Mouse (Mus musculus) liver, embryonic 12.5 days (tissue): ENCODE data around the gene Hhat. TPM values are rescaled to one million over a fixed set of nuclear protein-coding genes. Genes with fewer than 3 reads are reported as not detected.

Experiments used
- ATAC-seq: fragments of 200-750 bp; cut with Nextera tagmentation; 2 replicates; pipeline ENCODE4 v1.8.0; 2017; ENCODE audit warnings: moderate number of reproducible peaks, mild to moderate bottlenecking, moderate library complexity
- H3K27ac ChIP-seq: fragments of 300-500 bp; sonication (generic); 2 replicates; pipeline ENCODE4 v1.5.1; 2016; ENCODE audit warnings: mild to moderate bottlenecking
- H3K27me3 ChIP-seq: fragments of 300-500 bp; sonication (generic); replicated peaks from 2 replicates; pipeline ENCODE4 v1.6.1; 2016; ENCODE audit warnings: mild to moderate bottlenecking, moderate library complexity
- H3K36me3 ChIP-seq: fragments of 300-500 bp; sonication (generic); 2 replicates; pipeline ENCODE4 v1.6.1; 2016; ENCODE audit warnings: mild to moderate bottlenecking, moderate library complexity
- H3K4me1 ChIP-seq: fragments of 300-500 bp; sonication (generic); 2 replicates; pipeline ENCODE4 v1.6.1; 2016
- H3K4me2 ChIP-seq: fragments of 300-500 bp; sonication (generic); 2 replicates; pipeline ENCODE4 v1.6.1; 2016; ENCODE audit warnings: mild to moderate bottlenecking, moderate library complexity
- H3K4me3 ChIP-seq: fragments of 300-500 bp; sonication (generic); 2 replicates; pipeline ENCODE4 v1.5.1; 2016; ENCODE audit warnings: mild to moderate bottlenecking, moderate library complexity
- H3K9ac ChIP-seq: fragments of 300-500 bp; sonication (generic); 2 replicates; pipeline ENCODE4 v1.6.1; 2016; ENCODE audit warnings: mild to moderate bottlenecking, moderate library complexity
- H3K9me3 ChIP-seq: fragments of 300-500 bp; sonication (generic); replicated peaks from 2 replicates; pipeline ENCODE4 v1.6.1; 2016; ENCODE audit warnings: mild to moderate bottlenecking, moderate library complexity
- WGBS: fragments of 180-500 bp; shearing (Covaris S2); methylation state at CpG from one replicate; pipeline ENCODE4 v1.1.7; 2016; ENCODE audit not compliant: insufficient replicate concordance; 5-methylcytosine and 5-hydroxymethylcytosine counted together
- polyA plus RNA-seq: library from polyadenylated mRNA; unstranded; fragments of >200 nt; fragmentation: Nextera tagmentation; extraction: Ambion mirVana; gene quantifications from 2 replicates; pipeline ENCODE4 v1.2.1, GENCODE M21; 2016

The Hhat gene
- polyA plus RNA-seq, 1 experiment from 2014 or later = 2.1 TPM

DNA sequence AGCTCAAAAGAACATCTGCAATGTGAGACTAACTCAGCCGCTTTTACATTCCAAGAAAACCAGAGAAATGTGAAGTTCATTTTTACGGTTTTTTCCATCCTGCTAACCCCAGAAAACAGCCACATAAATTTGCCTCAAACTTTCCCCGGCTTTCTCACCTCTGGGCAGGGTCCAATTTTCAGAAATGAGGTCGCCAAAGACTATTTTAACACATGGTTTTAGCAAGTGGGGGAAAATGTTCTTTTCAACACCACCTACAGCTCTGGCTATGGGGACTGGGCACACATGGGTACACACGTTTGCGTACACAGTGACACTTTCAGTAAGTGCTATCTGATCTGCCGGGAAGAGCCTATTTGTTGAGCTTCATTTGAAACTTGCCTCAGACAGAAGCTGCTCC lies 40.5 kb downstream of the Hhat start:
- Histone ChIP-seq H3K36me3 (no peaks in the 10 kb centered on the region), H3K4me2 (no peak overlapping the region), H3K4me3 (no peak overlapping the region), H3K27ac (no peak overlapping the region), H3K4me1 (no peaks in the 10 kb centered on the region), H3K9ac (no peak overlapping the region), H3K9me3 (no peaks in the 10 kb centered on the region), H3K27me3 (no peaks in the 10 kb centered on the region)
- 61% methylated on average over 7 of the region's 7 CpGs for WGBS
- no peak for ATAC-seq

GRCm38 (mm10) chr1:192726996-192727624 lies 43.9 kb downstream of the Hhat start:
- Histone ChIP-seq H3K27ac (no peak overlapping the region), H3K4me1 (no peaks in the 10 kb centered on the region), H3K9ac (no peak overlapping the region), H3K4me3 (no peak overlapping the region), H3K9me3 (no peaks in the 10 kb centered on the region), H3K4me2 (no peak overlapping the region), H3K27me3 (no peaks in the 10 kb centered on the region), H3K36me3 (no peaks in the 10 kb centered on the region)
- ATAC-seq = peak; percentile 42; the same call in 1 of the 2 replicates
- 51% methylated on average over 11 of the region's 11 CpGs for WGBS

DNA sequence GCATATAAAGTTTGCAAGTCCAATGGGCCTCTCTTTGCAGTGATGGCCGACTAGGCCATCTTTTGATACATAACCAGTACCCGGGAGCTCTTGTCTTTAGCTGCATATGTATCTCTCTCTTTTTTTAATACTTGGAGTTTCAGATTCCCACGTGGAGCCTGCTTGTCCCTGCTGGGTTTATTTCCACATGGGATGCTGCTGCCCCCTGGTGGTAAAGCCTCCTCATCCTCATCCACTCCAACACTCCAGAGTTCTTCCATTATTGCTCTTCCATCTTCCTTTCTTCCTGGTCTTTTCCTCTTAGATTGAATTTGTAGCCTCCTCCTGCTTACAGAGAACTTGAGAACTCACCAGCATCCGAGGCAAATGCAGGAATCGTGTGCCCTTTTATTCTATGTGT lies 48.9 kb downstream of the Hhat start:
- Histone ChIP-seq H3K9ac (no peak overlapping the region), H3K36me3 (no peaks in the 10 kb centered on the region), H3K4me2 (no peak overlapping the region), H3K9me3 (no peaks in the 10 kb centered on the region), H3K27me3 (no peaks in the 10 kb centered on the region), H3K4me3 (no peak overlapping the region), H3K4me1 (no peaks in the 10 kb centered on the region), H3K27ac (no peak overlapping the region)
- WGBS = 23% methylated on average over 5 of the region's 5 CpGs
- no peak for ATAC-seq

GRCm38 (mm10) chr1:192720156-192720555 lies 50.9 kb downstream of the Hhat start:
- no peak overlapping the region for H3K9ac ChIP-seq
- H3K4me3 ChIP-seq = no peak overlapping the region
- no peaks in the 10 kb centered on the region for H3K27me3 ChIP-seq
- ATAC-seq = no peak
- 65% methylated on average over 10 of the region's 10 CpGs for WGBS
- no peaks in the 10 kb centered on the region for H3K36me3 ChIP-seq
- no peaks in the 10 kb centered on the region for H3K4me1 ChIP-seq
- H3K27ac ChIP-seq = no peak overlapping the region
- no peak overlapping the region for H3K4me2 ChIP-seq
- no peaks in the 10 kb centered on the region for H3K9me3 ChIP-seq

DNA sequence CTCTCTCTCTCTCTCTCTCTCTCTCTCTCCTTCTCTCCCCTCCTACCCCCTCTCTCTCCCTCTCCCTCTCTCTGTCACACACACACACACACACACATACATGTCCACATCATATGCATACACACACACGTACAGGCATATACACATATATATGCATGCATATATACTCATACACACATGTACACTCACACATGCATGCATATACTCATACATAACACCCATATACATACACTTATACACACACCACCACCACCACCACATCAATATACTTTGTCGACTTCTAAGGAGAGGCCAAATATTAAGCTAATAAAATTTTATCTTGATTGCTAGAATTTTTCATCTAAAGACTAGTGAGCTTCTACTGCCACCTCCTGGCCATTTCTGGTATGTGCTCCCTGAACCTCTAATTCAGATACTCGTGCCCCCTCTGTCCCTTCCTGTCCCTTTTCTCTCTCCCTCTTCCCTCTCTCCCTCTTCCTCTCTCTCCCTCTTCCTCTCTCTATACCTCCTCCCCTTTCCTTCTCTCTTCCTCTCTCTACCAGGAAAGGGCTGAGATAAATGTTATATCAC lies 59.2 kb downstream of the Hhat start:
- H3K4me3 ChIP-seq = no peak overlapping the region
- no peak overlapping the region for H3K4me2 ChIP-seq
- 30% methylated on average over 3 of the region's 3 CpGs for WGBS
- no peaks in the 10 kb centered on the region for H3K4me1 ChIP-seq
- ATAC-seq = no peak
- no peaks in the 10 kb centered on the region for H3K27me3 ChIP-seq
- no peak overlapping the region for H3K9ac ChIP-seq
- H3K27ac ChIP-seq = no peak overlapping the region
- H3K9me3 ChIP-seq = no peaks in the 10 kb centered on the region
- no peaks in the 10 kb centered on the region for H3K36me3 ChIP-seq

DNA sequence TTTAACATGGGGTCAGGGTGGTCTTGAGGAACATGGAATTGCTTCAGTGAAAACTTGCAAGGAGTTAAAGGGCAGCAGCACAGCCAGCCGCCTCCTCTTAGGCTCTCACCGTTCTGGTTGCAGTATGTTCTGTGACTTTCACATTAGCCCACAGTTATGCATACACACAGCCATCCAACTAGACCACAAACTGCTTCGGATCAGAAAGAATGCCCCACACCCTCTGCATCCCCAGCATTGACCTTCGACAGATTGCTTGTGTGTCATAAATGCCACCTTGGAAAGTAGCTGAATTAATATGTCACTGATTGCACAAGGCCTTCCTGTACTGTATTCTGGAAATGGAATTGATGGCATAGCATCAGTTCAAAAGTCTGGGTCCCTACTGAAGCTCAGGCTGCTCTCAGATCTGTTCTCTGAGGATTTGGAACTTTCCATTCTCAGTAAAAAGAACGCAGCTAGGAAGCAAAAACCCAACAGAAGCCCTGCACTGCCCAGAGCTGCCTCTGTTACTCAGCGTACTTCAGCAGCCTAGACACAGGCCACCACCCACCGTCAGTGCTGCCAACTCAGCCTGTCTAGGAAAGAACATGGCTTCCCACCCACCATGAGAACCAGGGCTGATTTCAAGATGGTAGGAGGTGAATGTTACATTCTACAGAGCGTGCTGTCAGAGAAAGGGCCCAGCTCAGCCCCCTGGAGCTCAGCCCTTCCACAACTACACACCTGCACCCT lies 70.5 kb downstream of the Hhat start:
- no peak overlapping the region for H3K4me3 ChIP-seq
- no peak overlapping the region for H3K27ac ChIP-seq
- no peaks in the 10 kb centered on the region for H3K9me3 ChIP-seq
- H3K4me2 ChIP-seq = no peak overlapping the region
- ATAC-seq = no peak
- no peaks in the 10 kb centered on the region for H3K27me3 ChIP-seq
- H3K9ac ChIP-seq = no peak overlapping the region
- no peaks in the 10 kb centered on the region for H3K36me3 ChIP-seq
- H3K4me1 ChIP-seq = no peaks in the 10 kb centered on the region
- 67% methylated on average over 8 of the region's 8 CpGs for WGBS

DNA sequence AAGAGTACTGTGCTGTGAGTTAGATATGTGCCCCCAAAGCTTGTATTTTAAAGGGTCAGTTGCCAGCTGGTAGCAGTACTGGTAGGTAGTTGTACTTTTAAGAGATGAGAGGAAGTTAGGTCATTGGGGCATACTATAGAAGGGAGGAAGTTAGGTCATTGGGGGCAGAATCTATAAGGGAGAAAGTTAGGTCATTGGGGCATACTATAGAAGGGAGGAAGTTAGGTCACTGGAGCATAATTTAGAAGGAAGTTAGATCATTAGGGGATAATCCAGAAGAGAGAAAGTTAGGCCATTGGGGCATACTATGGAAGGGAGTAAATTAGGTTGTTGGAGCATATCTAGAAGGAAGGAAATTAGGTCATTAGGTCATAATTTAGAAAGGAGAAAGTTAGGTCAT lies 71.9 kb downstream of the Hhat start:
- Histone ChIP-seq H3K4me2 (no peak overlapping the region), H3K9me3 (no peaks in the 10 kb centered on the region), H3K27me3 (no peaks in the 10 kb centered on the region), H3K4me1 (no peaks in the 10 kb centered on the region), H3K27ac (no peak overlapping the region), H3K4me3 (no peak overlapping the region), H3K9ac (no peak overlapping the region), H3K36me3 (no peaks in the 10 kb centered on the region)
- no peak for ATAC-seq

GRCm38 (mm10) chr1:192696371-192696863 lies 74.6 kb downstream of the Hhat start:
- H3K36me3 ChIP-seq = no peaks in the 10 kb centered on the region
- H3K4me2 ChIP-seq = no peak overlapping the region
- ATAC-seq = peak; percentile 21; the same call in 1 of the 2 replicates
- no peaks in the 10 kb centered on the region for H3K27me3 ChIP-seq
- no peak overlapping the region for H3K9ac ChIP-seq
- WGBS = 77% methylated on average over 1 of the region's 1 CpGs
- no peaks in the 10 kb centered on the region for H3K4me1 ChIP-seq
- H3K9me3 ChIP-seq = no peaks in the 10 kb centered on the region
- H3K27ac ChIP-seq = no peak overlapping the region
- H3K4me3 ChIP-seq = no peak overlapping the region

GRCm38 (mm10) chr1:192693644-192694043 lies 77.4 kb downstream of the Hhat start:
- H3K4me3 ChIP-seq = no peak overlapping the region
- no peak overlapping the region for H3K27ac ChIP-seq
- H3K4me1 ChIP-seq = no peaks in the 10 kb centered on the region
- H3K36me3 ChIP-seq = no peaks in the 10 kb centered on the region
- no peak for ATAC-seq
- WGBS = 82% methylated on average over 10 of the region's 10 CpGs
- H3K4me2 ChIP-seq = no peak overlapping the region
- no peaks in the 10 kb centered on the region for H3K27me3 ChIP-seq
- H3K9me3 ChIP-seq = no peaks in the 10 kb centered on the region
- no peak overlapping the region for H3K9ac ChIP-seq

DNA sequence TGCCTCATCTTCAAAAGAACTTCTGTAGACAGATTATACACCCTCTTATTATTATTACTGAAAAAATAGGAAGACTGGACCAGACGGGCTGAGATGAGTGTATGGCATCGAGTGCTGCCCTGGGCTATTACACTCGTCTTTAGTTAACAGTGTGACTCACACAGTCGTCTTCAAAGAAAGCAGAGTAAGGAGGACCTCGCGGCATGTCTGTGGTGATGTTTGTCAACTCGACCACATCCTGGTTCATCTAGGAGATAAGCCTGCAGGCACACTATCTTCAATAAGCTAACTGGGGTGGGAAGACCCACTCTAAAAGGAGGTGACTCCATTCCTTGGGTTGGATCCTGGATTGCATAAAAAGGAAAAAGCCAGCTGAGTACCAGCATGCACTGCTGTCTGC lies 78.0 kb downstream of the Hhat start:
- Histone ChIP-seq H3K4me1 (no peaks in the 10 kb centered on the region), H3K27me3 (no peaks in the 10 kb centered on the region), H3K9me3 (no peaks in the 10 kb centered on the region), H3K4me2 (no peak overlapping the region), H3K36me3 (no peaks in the 10 kb centered on the region), H3K9ac (no peak overlapping the region), H3K27ac (no peak overlapping the region), H3K4me3 (no peak overlapping the region)
- ATAC-seq = no peak
- WGBS = 19% methylated on average over 7 of the region's 7 CpGs

- Histone ChIP-seq H3K36me3 (no peaks in the 10 kb centered on the region), H3K4me2 (no peak overlapping the region), H3K9ac (no peak overlapping the region), H3K27me3 (no peaks in the 10 kb centered on the region), H3K4me3 (no peak overlapping the region), H3K4me1 (no peaks in the 10 kb centered on the region), H3K9me3 (no peaks in the 10 kb centered on the region), H3K27ac (no peak overlapping the region)
- 79% methylated on average over 4 of the region's 4 CpGs for WGBS
- ATAC-seq = no peak
Measured at GRCm38 (mm10) chr1:192682219-192682951, 88.6 kb downstream of the Hhat start.

GRCm38 (mm10) chr1:192677236-192677635 lies 93.8 kb downstream of the Hhat start:
- H3K27me3 ChIP-seq = no peaks in the 10 kb centered on the region
- WGBS = 72% methylated on average over 5 of the region's 5 CpGs
- ATAC-seq = no peak

More at GRCm38 (mm10) chr1:192677236-192677635, 93.8 kb downstream of the Hhat start:
- Histone ChIP-seq H3K36me3 (no peaks in the 10 kb centered on the region), H3K4me1 (no peaks in the 10 kb centered on the region), H3K9ac (no peak overlapping the region), H3K27ac (no peak overlapping the region), H3K9me3 (0 out of 2 replicates have a peak, but pooled peaks cover 5% of the 10 kb centered on the region), H3K4me2 (no peak overlapping the region), H3K4me3 (no peak overlapping the region)
